Mouse (Mus musculus): Measurements from ENCODE around the gene Meiob.

Meiob gene

DNA sequence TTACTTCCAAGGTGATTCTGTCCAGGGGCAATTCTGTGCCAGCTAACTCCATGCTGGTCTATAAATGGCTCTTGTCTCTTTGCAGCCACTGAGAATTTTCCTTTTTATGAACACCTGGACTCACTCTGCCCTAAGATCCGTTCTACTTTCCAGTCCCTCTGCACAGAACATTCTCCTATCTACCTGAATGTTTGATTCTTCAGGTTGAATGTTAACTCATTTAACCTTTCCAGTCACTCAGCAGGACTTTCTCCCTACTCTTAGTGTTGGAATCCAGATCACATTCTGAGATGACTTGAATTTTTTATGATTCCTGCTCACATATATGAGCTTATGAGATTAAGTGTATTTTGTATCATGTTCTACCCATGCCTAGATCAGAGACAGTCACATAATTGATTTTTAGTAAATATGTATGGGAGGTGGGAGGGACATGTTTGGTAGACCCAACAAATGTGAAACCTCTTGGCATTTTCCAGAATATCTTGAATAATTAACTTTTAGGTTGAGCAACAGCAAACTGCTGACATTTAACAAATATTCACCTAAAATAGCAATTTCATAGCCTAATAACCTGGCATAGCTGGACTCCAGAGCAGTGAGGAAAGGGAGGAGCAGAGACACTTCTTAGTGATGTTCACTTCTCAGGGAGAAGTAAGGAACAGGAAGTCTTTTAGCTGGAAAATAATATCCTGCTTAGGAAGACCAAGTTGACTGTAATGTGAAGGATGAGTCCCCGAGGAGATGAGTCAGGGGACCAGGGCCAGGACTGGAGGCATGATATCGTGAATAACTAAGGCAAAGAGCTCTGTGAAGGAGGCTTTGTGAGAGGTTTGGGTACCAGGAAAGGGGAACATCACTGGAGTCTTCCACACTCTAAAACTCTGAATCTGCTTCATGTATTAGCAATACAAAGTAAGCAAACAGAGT is 17.5 kb downstream of the Meiob start:
- no peak for DNase-seq

DNA sequence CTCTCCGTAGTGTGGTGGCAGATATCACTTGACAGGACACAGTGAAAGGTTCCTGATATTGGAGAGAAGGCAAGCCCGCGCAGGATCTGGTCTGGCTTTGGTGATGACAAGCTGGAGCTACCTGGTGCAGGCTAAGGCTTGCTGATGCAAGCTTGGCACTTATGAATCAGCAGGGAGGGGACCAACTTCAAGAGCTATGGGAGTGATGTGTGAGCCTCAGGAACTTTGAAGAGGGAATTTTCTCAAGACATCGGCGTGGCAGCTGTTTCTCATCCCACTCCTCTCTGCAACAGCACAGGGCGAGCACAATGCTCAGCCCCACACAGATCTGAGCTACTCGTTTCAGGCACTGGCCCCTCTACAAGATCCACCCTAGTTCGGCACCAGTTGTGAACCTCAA is 35.8 kb downstream of the Meiob start, which contains the start of gene Hagh:
TSS of gene Hagh (plus strand) at position 302 of the 400 bp plus-strand sequence.
- DNase-seq: no peak

DNA sequence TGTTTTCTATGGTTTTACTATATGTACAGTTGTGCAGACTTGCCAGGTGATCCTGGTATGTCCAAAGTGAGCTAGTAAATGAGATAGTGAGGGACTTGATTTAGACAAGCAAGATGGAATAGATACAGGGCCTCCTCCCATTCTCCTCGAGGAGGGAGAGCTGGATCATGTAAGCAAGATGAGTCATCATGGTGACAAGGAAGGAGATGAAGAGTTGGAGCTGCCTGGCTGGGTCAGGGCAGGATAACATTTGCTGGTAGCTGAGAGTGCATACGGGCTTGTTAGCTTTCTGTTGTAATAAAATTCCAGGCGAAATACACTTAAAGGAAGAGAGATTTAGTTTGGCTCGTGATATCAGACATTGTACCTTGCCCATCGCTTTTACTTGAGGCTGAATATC is 36.3 kb downstream of the Meiob start:
- DNase-seq: no peak

DNA sequence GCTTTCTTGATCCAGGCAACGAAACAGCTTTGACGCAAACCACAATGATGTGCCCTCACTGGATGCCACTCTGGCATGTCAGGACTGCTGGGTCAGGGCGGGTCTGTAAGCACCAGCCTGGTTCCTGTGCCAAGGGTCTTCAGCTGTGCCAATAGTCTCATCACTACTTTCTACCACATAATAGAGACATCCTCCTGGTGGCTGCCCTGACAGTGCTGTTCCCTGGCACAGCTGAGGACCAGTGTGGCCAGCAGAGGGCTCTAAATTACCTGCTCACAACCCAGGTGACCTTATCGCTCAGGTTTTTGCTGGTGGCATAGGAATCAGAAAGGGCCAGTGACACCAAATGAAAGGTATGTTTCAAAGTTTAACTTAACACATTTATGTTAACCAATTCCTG is 37.0 kb downstream of the Meiob start:
- DNase-seq: peak; percentile 50 to 57

DNA sequence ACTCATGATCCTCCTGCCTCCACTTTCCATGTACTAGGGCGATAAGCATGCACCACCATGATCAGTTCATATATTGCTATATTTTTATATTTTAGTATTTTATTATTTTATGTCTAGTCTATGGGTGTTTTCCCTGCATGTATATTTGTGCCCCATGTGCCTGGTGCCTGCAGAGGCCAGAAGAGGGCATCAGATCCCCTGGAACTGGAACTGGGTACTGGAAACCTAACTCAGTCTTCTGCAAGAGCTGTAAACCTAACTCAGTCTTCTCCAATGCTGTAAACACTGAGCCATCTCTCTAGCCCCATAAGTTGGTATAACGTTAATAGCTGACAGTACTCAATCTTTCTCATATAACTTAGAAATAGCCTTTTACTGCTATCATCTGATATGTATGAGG is 38.5 kb downstream of the Meiob start:
- no peak for DNase-seq

DNA sequence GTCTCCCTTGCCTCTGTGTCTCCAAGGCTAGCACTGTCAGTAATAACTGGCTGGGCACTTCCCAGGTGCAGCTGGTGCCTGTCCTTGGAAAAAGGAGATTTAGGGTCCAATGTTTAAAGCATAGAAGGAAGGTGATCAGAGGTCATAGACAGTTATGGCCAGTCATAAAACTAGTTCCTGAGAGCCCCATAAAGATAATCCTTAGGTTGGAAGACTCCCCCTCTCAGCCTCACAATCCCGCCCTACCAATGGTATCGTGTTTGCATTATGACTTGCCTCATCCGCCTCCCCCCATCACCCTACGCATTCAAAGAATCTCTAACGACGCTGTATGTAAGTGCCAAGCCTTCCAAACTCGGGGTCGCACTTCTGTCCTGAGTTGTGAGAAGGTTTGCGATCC is 40.4 kb downstream of the Meiob start:
- no peak for DNase-seq

DNA sequence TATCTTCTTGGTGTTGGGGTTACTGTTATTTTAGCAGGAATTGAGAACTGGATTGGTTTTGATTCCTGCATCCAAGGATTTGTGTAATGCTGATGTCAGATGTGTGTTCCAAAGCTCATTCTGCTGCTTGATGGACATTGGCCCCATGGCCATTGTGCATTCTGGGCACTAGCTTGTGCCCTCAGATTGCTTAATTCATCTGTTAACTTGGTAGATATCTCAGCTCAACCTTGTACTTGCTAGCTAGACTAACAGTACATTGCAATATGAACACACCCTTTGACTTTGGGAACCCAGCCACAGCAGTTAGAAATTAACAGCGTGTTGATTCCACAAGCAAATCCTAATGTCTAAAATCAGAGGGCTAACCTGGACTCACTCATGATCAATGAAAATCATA is 43.3 kb downstream of the Meiob start:
- DNase-seq: no peak

DNA sequence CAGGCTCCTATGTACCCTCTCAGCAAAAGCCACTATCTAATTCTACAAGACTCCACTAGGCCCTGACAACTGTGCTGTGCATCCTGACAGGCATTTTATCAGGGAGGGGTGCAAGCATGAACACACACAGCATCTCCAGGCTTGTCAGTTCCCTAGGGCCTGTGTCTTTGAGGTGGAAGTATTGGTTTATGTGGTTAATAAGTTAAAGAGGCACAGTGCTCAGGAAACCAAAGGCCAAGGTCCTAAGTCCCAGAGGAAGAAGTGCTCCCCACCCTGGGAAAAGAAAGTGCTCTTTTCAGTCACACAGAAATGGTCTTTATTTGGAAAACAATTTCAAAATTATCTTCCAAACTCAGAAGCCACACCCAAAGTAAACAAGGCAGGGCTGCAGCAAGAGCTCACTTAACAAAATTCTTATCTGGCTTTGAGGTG is 44.5 kb downstream of the Meiob start:
- no peak for DNase-seq

DNA sequence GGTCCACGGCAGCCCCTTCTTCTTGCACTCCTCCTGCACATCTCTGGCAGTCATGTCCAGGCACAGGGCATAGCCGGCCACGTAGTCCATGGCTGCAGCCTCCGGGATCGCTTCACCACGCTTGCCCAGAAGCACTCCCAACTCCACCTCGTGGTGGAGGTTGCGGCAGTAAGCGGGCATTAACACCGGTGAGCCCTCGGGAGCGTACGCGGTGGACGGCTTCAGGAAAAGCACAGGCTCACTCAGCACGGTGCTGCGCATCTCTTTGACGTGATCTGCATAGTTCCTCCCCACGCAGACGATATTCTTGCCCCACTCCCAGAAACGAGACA is 45.6 kb downstream of the Meiob start:
- DNase-seq: no peak

DNA sequence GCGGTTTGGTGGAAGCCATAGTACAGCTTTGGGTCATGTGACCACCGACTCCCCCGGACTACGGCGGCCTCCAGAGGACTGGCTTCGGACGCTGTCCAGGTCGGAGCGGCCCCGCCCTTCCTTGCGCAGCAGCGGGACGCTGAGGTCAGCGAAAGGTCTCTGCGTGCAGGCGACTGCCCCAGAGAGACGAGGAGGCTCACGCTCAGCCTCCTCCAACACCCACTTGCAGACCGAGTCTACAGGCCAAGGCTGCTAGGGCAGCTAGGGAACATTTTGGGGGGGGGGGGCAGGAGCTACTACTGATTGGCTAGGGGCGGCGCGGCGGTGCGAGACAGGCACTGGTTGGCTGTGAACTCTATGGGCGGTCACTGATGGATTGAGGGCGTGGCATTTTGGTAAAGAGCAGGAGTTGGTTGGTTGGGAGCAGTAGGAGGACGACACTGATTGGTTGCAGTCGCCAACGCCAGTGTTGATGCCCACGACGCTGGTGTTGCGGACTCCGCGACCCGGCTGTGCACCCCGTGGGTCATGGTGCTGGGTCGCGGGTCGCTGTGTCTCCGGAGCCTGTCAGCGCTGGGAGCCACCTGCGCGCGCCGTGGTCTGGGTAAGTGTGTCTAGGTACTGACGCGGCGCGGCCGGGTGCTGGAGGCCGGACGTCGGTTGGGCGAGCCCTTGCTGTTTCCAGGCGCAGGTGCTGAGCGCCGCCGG is 46.1 kb downstream of the Meiob start, which contains the start of gene Fahd1:
TSS of gene Fahd1 (minus strand) at position 300 of the 708 bp plus-strand sequence.
- DNase-seq: peak; percentile 93 to 95

DNA sequence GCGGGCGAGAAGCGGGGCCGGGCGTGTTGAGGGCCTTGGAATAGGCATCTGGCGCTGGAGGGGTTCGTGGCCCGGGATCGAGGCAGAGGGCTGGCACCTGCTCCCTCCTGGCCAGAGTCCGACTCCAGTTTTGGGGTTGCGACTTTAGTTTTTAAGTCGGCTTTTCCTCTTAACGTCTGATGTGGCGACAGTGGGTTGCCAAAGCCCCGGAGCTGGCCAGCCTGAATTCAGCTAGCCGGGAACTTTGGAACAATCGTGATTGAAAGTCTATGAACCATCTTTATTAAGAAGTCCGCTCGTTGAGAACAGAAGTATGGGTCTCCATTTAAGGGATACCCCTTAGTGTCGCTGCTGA is 46.7 kb downstream of the Meiob start:
- no peak for DNase-seq

DNA sequence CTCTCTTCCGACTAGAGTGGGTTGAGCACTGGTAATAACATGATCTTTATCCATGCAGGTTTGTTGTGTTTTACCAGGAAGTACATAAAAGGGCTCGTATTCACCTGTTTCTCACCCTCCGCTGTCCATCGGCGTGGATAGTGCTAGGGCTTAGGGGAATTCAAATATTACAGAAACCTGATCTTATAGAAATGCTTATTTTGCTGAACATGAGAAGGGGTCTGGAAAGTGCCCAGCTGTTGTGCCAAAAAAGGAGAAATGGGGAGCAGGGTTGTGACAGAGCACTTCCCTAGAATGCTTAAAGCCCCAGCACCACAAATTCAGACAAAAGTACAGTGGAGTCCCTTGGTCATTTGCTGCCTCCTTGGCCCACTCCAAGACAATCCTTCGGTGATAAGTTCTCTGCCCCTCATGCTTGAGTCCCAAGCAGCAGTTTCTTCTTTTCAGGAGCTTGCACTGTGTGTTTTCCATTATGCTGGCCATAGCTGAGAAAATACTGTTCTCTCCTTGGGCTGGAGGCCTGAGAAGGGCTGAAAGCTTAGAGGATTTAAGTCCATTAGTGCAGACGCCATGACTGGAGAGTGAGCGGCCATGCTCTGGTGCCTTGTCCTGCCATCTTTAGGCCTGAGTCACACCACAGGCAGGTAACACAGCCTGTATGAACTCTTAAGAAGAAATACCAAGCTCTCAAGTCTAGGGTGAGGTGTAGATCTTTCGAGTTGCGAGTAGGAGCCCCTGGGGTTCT is 47.5 kb downstream of the Meiob start:
- no peak for DNase-seq

DNA sequence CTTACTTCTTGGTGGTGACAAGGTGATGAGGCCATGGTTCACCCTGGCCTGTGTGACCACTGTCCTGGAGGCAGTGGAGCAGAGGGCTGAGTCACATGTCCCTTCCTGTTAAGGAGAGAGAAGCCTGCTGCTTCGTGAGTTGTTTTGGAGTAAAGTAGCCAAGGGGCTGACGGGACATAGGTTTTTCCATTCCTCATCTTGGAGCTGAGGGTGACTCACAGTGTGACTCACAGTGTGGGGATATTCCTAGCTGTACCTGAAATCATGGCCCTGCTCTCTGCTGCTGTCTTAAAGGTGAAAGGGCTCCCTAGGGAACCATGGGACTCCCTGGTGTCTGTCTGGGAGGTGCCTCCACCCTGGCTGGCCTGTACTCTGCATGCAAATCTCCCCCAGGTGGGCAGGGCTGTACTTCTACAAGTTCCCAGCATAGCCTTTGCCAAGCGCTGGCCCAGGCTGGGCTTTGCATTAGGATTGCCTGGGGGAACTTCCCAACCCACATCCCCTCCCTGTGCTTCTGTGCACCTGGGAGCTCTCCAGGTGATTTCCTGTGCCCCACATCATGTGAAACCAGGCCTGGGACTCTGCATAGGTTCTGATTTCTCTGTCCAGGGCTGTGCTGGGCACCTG is 51.9 kb downstream of the Meiob start:
- no peak for DNase-seq

DNA sequence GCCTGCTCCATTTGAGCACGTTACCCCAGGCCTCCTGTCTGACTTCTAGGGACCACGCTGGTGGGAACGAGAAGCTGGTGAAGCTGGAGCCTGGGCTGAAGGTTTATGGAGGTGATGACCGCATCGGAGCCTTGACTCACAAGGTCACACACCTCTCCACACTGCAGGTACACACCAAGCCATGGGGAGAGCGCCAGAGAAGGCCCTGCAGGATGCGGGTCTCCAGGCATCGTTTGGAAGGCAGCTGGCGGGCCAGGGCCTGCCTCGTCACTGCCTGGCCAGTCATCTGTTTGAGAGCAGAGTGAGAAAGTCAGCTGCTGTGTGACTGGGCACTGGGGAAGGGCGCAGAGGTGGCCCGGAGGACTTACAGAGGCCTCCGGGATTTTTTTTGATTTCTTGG is 52.5 kb downstream of the Meiob start:
- DNase-seq: no peak

DNA sequence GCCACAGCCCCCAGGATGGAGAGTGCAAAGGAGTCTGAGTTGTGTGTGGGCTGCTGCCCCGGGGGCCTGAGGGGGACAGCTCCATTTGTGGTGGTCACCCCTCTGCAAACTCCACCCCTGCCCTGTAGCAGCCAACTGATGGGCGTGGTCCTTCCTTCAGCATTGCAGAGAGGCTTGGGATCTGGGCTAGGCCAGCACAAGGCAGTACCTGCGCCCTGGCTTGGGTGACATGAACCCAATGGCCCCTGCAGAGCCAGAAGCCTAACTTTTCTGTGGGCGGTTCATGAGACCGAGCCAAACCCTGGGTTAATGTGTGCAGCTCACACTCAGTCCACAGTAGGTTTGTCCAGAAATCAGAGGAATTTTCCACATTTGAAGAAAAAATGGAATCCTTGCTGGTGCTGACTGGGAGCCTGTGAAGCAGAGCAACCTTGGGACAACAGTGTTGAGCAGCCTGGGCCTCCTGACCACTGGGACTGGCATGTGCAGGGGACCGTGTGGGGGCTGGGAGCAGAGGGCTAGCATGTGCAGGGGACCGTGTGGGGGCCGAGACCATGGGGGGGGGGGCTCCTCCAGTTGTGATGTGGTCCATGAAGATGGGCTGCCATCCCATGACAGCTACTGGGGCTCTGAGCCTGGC is 53.9 kb downstream of the Meiob start:
- DNase-seq: no peak

DNA sequence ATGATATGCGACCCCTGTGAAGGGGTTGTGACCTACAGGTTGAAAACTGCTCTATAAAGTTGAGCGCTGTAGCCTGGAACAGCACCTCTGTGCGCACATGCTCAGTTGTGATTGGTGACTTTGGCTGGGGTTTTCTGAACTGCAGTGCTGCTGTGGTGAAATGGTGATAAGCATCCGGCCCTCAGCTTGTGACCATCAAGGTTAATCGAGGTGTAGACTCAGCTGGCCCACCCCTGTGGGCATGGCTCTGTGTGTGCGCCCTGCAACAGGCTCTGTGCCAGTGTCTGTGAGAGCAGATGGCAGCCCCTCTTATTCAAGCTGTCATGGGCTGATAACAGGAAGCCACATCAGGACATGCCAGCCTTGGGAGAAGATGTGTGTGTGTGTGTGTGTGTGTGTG is 54.9 kb downstream of the Meiob start:
- DNase-seq: no peak

DNA sequence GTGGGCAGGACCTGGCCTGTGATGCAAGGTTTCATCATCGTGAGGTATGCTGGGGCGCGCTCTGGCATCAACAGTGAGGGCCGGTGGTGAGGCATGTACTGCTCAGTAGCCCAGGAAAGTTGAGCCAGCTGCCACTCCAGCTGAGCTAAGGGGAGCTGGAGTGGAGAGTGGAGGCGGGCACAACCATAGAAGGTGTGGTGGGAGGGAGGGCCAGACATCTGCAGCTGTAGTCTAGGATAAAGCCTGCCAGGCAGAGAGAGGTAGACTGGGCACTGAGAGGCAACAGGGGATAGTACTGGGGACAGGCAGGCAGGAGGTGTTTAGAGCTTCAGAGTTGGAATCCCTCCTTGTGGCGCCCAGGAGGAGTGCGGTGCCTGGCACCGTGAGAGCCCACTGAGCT is 56.0 kb downstream of the Meiob start:
- DNase-seq: no peak

DNA sequence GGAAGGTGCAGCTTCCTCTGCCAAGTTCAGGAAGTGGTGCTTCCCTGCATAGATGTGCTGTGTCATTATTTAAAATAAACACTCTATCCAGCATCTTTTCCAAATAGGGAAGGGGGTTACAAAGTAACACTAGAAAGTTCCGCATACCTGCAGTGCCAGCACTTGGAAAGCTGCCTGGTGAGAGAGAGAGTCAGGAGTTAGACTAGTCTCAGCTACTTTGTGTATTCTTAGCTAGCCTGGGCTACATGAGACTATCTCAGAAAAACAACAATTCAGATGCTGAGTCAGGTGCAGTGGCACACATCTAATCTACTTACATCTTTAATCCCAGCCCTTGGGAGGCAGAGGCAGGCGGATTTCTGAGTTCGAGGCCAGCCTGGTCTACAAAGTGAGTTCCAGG is 57.7 kb downstream of the Meiob start:
- DNase-seq: no peak

DNA sequence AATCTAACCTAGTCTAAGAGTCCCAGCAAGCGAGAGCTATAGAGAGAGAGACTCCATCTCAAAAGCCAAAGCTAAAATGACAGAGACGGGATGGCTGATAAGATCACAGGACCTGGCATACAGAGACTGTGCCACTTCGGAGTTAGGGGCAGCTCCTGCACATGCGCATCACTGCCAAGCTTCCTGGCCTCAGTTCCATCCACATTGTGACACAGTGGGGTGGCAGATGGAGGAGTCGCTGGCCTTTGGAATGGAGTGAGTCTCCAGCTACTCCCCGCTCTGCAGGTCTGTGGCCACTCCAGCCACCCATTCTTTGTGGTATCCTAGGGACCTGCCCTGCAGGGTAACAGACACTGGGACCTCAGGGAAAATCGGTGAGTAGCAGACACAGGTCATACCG is 61.7 kb downstream of the Meiob start, which contains the start of gene Igfals:
TSS of gene Igfals (plus strand) at position 222 of the 400 bp plus-strand sequence.
- peak; percentile 88 to 89 for DNase-seq

DNA sequence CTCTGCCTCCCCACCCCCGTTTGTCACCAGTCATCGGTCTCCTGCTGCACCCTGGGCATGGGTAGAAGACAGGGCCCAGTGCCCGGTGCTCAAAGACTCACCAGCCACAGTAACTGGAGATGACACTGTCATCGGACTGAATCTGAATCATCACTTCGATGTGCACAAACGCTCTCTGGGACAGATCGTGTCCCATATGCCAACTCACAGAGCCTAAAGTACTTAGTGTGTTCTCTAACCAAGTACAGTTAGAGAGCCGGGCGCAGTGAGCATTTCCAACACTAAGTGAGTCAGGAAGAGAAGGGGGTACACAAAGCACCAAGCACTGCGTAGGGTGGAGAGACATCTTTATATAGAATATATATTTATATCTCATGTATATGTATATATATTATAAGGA is 63.8 kb downstream of the Meiob start:
- no peak for DNase-seq

DNA sequence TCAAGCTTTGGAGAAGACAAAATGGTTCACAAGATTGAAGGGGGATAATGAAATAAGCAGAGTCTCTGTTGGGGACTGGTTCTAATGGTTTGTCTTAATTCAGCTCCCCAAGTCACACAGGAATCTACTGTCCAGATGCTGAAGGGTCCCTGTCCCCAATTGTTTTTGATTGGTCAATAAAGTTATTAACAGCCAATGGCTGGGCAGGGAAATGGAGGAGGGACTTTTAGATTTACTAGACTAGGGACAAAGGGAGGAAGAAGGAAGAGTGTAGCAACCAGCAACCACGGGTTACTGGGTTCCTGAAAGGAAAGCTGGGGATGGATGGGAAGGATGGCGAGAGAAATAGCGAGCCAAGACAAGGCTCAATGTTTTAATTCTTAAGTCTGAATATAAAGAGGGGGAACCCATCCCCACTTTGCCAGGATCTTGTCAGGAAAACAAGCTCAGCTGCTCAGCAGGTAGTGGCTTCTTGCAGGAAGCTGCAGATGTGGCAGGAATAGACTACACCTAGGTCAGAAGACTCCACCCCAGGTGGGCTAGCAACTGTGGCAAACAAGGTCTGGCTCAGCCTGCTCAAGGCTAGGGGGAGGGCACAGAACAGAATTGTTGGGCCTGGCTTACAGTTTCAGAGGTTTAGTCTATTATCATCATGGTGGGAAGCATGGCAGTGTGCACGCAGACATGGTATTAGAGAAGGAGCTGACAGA is 69.8 kb downstream of the Meiob start:
- no peak for DNase-seq

DNA sequence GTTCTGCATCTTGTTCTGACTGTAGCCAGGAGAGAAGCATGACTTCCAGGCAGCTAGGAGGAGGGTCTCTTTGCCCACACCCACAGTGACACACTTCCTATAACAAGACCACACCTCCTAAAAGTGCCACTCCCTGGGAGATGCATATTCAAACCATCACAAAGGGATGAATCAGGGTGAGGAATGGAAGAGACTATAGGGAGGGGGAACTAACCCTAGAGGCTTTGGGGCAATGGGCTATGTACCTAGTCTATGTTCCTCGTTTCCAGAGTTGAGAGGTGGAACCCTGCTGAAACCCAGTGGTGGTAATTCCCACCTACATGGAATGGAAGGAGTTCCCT is 70.3 kb downstream of the Meiob start:
- no peak for DNase-seq

All from cerebellum, postnatal 36 days (tissue).